Mouse (Mus musculus): Measurements from ENCODE around the gene Ttc39b. TPM values are rescaled to one million over a fixed set of nuclear protein-coding genes. Genes with fewer than 3 reads are reported as not detected.

Gene Ttc39b
- 4.0 TPM for polyA plus RNA-seq (2014; fragmentation: Illumina TruSeq; extraction: RNeasy Lipid Tissue Mini Kit (QIAGEN cat#74804); ENCODE audit: insufficient read depth, low read depth, low replicate concordance)

GRCm38 (mm10) chr4:83323910-83324684 lies at the start of gene Ttc39b:
Gene Ttc39b, minus strand, starts transcription at chr4:83324255.

Other genes with a start within 250 kb of the Ttc39b start
- 5.4 TPM for gene Snapc3, start 93.5 kb upstream of the Ttc39b start, polyA plus RNA-seq (2014; fragmentation: Illumina TruSeq; extraction: RNeasy Lipid Tissue Mini Kit (QIAGEN cat#74804); ENCODE audit: insufficient read depth, low read depth, low replicate concordance)
- gene Psip1, start 162.2 kb upstream of the Ttc39b start, polyA plus RNA-seq (2014; fragmentation: Illumina TruSeq; extraction: RNeasy Lipid Tissue Mini Kit (QIAGEN cat#74804); ENCODE audit: insufficient read depth, low read depth, low replicate concordance): 25.1 TPM
- 0.68 TPM for gene Ccdc171, start 201.3 kb upstream of the Ttc39b start, polyA plus RNA-seq (2014; fragmentation: Illumina TruSeq; extraction: RNeasy Lipid Tissue Mini Kit (QIAGEN cat#74804); ENCODE audit: insufficient read depth, low read depth, low replicate concordance)

Measured in lung, adult 10 weeks (tissue).